In genomic region chr4:56373746-56374145, GRCm38 (mm10) we compare ENCODE assay signal across 13 mouse cellular contexts.
"Had no signal": no experiment of that assay in that cellular context is flagged by ENCODE, and none has a peak within 500 bp of the region (broad histone marks: within the 10 kb centered on the region; RNA-seq: fewer than 3 reads in every experiment).

No protein-coding gene starts in this region.

- H3K9ac ChIP-seq: liver, embryonic 13.5 days; midbrain, embryonic 12.5 days; stomach, embryonic 15.5 days had no signal

- DNase-seq: kidney, adult 2 months; kidney, postnatal 25 days; layer of hippocampus, adult 9-11 months; liver, embryonic 13.5 days; lung, adult 2 months; lung, postnatal 36 days; right cerebral cortex, postnatal 14 days; spleen, adult 18-20 months had no signal

- H3K36me3 ChIP-seq: liver, embryonic 13.5 days; midbrain, embryonic 12.5 days; stomach, embryonic 15.5 days had no signal

- H3K4me2 ChIP-seq: liver, embryonic 13.5 days; midbrain, embryonic 12.5 days; stomach, embryonic 15.5 days had no signal

- H3K9me3 ChIP-seq: liver, embryonic 13.5 days; midbrain, embryonic 12.5 days; stomach, embryonic 15.5 days had no signal

- H3K4me1 ChIP-seq: liver, embryonic 13.5 days; midbrain, embryonic 12.5 days had no signal

- H3K4me3 ChIP-seq: layer of hippocampus, adult 2 months; liver, embryonic 13.5 days; midbrain, embryonic 12.5 days; stomach, embryonic 15.5 days had no signal

- H3K27me3 ChIP-seq: liver, embryonic 13.5 days; midbrain, embryonic 12.5 days; stomach, embryonic 15.5 days had no signal

- ATAC-seq: midbrain, embryonic 16.5 days had no signal

- H3K27ac ChIP-seq: kidney, postnatal 0 days; layer of hippocampus, adult 2 months; liver, embryonic 13.5 days; midbrain, embryonic 12.5 days; stomach, embryonic 15.5 days had no signal
